Mouse (Mus musculus): ENCODE data around the gene Tmem109.
A peak's percentile ranks its signal among the peaks of the same experiment; 100 is the strongest.

The Tmem109 gene

GRCm38 (mm10) chr19:10841721-10842626 is 39.8 kb downstream of the Tmem109 start:
- peak; percentile 5 for DNase-seq (ENCODE audit: low spot score)

DNA sequence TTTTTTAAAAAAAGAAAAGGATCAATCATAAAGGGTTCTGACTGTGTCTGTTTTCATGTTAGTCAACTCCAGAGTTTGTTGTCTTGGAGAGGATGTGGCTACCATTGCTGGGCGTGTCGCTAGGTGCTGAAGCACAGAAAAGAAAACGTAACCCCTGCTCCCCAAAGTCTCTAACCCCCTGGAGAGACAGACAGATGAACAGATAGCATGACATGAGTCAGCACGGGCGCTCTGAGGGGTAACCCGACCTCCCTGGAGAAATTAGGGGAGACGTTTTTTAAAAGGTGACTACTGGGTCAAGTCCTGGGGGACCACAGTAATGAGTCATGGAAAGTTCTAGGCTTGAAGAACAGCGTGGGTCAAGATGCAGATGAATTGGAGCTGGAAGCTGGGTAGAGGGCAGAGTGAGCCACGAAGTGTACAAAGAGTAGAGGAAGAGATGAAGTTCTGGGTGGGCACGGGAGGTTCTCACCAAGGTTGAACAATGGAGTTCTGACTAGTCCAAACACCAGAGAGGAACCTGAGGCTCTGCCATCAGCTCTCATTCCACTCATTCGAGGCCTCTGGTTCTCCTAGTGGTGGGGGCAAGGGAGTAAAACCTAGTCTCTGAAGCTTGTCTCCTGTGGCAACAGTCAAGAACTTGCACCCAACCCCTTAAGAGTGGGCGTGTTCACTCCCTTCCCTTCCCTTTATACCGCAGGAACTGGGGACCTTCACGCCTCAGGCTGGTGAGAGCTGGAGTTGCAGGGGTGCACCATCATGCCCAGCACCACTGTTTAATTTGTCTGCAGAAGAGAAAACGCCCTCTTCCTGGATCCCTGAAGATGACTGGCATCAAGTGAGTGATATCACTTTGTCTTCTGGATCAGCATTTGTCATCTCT is 42.5 kb downstream of the Tmem109 start, which contains the start of gene Slc15a3:
Gene Slc15a3 (plus strand): TSS at position 718 of the 883 bp plus-strand sequence.
- DNase-seq (ENCODE audit: low spot score): no peak

DNA sequence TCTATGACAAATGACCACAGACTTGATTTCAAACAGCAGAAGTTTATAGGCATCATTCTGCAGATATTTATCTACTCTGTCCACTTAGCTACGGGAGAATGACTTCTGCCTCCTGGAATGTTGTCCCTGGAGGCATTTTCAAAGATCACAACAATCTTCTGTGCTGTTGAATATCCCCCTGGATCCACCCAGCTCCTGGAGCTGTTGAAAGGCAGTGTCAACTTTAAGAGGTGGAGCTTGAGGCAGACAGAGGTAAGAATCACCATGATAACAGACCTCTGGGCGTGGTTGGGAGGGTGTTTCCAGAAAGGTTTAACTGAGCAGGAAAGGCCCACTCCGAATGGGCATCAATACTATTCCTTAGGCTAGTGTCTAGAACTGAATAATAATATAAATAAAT is 46.1 kb downstream of the Tmem109 start:
- DNase-seq (ENCODE audit: low spot score): no peak

DNA sequence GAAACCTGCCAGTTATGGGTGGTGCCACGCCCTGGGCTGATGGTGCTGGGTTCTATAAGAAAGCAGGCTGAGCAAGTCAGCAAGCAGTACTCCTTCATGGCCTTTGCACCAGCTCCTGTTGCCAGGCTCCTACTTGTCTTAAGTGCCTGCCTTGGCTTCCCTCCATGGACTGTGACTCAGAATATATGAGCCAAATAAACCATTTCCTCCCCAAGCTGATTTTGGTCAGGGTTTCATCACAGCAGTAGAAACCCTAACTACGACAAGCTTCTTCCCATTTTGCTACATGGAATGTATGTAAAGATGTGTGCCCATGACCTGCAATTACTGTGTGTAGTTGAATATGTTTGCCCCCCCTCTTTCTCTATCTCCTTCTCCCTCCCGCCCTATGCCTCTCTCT is 48.2 kb downstream of the Tmem109 start:
- DNase-seq (ENCODE audit: low spot score): no peak

DNA sequence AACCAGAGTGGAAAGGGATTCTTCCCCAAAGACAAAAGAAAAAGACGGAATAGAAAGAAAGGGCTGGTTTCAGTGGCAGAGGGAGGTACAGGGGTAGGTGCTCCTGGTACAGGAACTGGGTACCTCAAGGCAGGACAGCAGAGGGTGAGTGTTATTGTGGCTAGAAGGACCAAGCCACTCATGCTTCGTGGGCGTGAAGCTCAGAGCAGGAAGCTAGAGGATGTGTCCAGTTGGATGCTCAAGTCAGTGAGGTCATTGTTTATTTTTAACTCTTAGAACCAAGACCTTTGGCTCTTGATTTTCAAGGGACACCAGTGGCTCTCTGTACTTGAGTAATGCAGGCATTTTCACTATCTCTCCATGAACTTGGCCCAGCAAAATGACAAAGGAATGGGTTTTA is 49.8 kb downstream of the Tmem109 start:
- no peak for DNase-seq (ENCODE audit: low spot score)

DNA sequence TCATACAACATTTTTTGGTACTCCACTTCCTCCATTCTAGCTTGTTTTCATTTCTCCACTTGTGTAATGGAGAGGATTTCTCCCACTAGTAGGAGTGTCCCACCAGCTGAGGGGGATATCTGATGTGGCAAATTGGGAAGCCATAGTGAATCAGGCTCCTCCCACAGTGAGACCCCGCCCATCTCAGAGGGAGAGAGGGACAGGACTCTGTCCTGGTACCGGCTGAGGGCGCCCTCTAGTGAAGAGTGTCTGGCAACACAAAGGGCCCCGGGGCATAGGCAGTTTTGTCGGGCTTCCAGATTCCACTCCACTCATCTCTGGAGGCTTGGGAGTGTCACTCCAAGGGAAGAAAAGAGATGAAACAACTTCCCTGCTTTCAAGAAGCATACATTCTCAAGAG is 50.4 kb downstream of the Tmem109 start:
- peak; percentile 40 for DNase-seq (ENCODE audit: low spot score)

DNA sequence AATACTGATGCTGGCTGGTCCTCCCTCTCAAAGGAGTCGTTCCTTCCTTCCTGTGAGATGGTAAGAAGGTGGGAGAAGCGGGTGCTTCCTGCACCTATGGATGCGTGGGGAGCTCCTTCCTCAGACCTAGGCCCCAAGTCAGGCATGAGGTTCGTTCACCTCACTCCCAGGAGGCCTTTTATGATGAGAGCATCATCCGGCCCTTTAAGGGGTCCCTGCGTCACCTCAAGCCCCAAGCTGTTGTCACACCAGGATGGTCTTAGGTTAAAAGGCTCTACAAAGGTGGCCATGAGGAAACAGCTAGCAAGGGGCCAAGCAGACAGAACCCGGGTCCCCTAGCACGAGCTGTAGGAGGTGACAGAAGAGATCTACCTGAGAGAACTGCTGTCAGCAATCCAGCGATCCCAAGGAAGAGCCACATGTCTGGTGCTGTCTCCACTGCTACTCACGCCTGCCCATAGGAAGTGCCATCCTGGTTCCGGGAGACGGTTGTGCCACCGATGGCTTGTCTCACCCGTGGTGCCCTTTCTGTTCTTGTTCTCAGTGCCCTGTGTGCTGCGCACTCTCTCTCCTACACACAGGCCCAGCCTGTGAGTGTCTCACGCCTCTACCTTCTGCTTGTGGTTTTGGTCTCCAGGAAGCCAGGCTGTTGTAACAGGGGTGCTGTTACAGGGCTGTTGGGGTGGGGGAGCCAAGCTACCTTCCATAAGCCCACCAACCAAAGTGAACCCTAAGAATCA is 52.2 kb downstream of the Tmem109 start, which contains the start of gene Cd6:
Gene Cd6 (minus strand): TSS at position 623 of the 740 bp plus-strand sequence.
- DNase-seq (ENCODE audit: low spot score): no peak

DNA sequence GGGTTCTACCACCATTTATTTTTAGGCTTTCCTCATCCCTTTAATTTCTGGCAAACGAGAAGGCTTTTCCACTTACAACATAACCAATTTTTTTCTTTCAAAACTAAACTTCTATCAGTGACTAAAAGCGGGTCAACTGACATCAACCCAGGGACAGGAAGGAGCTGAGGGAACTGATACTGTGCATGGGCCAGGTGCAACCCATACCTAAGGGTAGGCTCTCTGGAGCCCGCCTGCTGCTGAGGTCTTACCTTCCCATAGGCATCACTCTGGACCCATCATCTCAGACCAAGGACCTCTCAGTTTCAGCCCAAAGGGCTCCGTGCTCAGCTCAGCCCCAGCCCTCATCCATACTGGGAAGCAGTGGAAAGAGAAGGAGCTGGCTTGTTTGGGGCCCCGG is 53.5 kb downstream of the Tmem109 start:
- DNase-seq (ENCODE audit: low spot score): no peak

- no peak for DNase-seq (ENCODE audit: low spot score)
These were observed 57.7 kb downstream of the Tmem109 start for GRCm38 (mm10) chr19:10824061-10824460.

- no peak for DNase-seq (ENCODE audit: low spot score)
These were observed 59.3 kb downstream of the Tmem109 start for GRCm38 (mm10) chr19:10822534-10822933.

GRCm38 (mm10) chr19:10821319-10821718 is 60.5 kb downstream of the Tmem109 start:
- DNase-seq (ENCODE audit: low spot score): no peak
